Mouse (Mus musculus): Measurements from ENCODE around the gene Kdm2b. TPM values are rescaled to one million over a fixed set of nuclear protein-coding genes. Genes with fewer than 3 reads are reported as not detected.

Gene Kdm2b
- polyA plus RNA-seq, 1 experiment from 2014 or later, result 88.1 TPM

- Histone ChIP-seq H3K27me3 (replicated peaks; ENCODE audit: low read depth, poor library complexity, severe bottlenecking) (no peaks in the 10 kb centered on the region), H3K9me3 (no peaks in the 10 kb centered on the region), H3K4me3 (no peak overlapping the region), H3K4me1 (peaks cover 6% of the 10 kb centered on the region), H3K27ac (replicated peaks) (no peak overlapping the region), H3K36me3 (replicated peaks) (peaks cover 6% of the 10 kb centered on the region)
- WGBS, result 86% methylated on average over 2 of the region's 2 CpGs
- no peak for DNase-seq (ENCODE audit: low spot score)
These were observed 81.6 kb downstream of the Kdm2b start for GRCm38 (mm10) chr5:122908001-122908400.

- WGBS, result 89% methylated on average over 1 of the region's 1 CpGs
- DNase-seq (ENCODE audit: low spot score), result no peak
These were observed 82.4 kb downstream of the Kdm2b start for GRCm38 (mm10) chr5:122907182-122907581.

GRCm38 (mm10) chr5:122903165-122903564 is 86.5 kb downstream of the Kdm2b start:
- H3K4me1 ChIP-seq, result peaks cover 24% of the 10 kb centered on the region
- no peak for DNase-seq (ENCODE audit: low spot score)
- 0 out of 2 replicates have a peak, but pooled peaks cover 4% of the 10 kb centered on the region for H3K27me3 ChIP-seq (replicated peaks; ENCODE audit: low read depth, poor library complexity, severe bottlenecking)
- no peaks in the 10 kb centered on the region for H3K36me3 ChIP-seq (replicated peaks)
- H3K27ac ChIP-seq (replicated peaks), result no peak overlapping the region
- 61% methylated on average over 5 of the region's 5 CpGs for WGBS
- H3K4me3 ChIP-seq, result no peak overlapping the region
- no peaks in the 10 kb centered on the region for H3K9me3 ChIP-seq

More at GRCm38 (mm10) chr5:122907182-122907581, 82.4 kb downstream of the Kdm2b start:
- H3K27me3 ChIP-seq (replicated peaks; ENCODE audit: low read depth, poor library complexity, severe bottlenecking), result no peaks in the 10 kb centered on the region
- peaks cover 6% of the 10 kb centered on the region for H3K4me1 ChIP-seq
- no peaks in the 10 kb centered on the region for H3K36me3 ChIP-seq (replicated peaks)
- no peak overlapping the region for H3K27ac ChIP-seq (replicated peaks)
- no peak overlapping the region for H3K4me3 ChIP-seq
- H3K9me3 ChIP-seq, result no peaks in the 10 kb centered on the region

GRCm38 (mm10) chr5:122902228-122902627 is 87.4 kb downstream of the Kdm2b start:
- 0 out of 2 replicates have a peak, but pooled peaks cover 4% of the 10 kb centered on the region for H3K27me3 ChIP-seq (replicated peaks; ENCODE audit: low read depth, poor library complexity, severe bottlenecking)
- H3K27ac ChIP-seq (replicated peaks), result no peak overlapping the region
- WGBS, result 83% methylated on average over 6 of the region's 6 CpGs
- H3K9me3 ChIP-seq, result no peaks in the 10 kb centered on the region
- H3K36me3 ChIP-seq (replicated peaks), result peaks cover 7% of the 10 kb centered on the region; the same call in 1 of the 2 replicates
- peaks cover 33% of the 10 kb centered on the region for H3K4me1 ChIP-seq
- no peak for DNase-seq (ENCODE audit: low spot score)
- H3K4me3 ChIP-seq, result no peak overlapping the region

DNA sequence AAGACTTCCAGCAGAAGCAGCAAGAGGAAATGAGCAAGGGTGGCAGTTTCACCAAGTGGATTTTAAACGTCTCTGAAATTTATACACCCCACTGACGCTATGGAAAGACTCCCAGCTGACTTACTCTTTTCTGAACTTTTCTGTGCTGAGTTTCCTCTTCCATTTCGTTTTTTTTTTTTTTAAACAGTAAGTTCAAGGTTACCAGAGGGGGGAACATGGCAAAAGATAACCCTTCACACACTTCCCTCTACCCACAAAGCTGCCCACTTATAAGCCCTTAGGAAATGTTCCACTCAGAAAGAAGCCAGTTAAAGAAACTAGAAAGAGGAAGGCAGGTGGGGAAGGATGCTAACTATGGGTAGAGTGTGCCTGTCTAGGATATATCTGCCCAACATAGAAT is 88.0 kb downstream of the Kdm2b start:
- Histone ChIP-seq H3K36me3 (replicated peaks) (peaks cover 7% of the 10 kb centered on the region; the same call in 1 of the 2 replicates), H3K27ac (replicated peaks) (no peak overlapping the region), H3K9me3 (no peaks in the 10 kb centered on the region), H3K4me1 (peaks cover 37% of the 10 kb centered on the region), H3K27me3 (replicated peaks; ENCODE audit: low read depth, poor library complexity, severe bottlenecking) (0 out of 2 replicates have a peak, but pooled peaks cover 4% of the 10 kb centered on the region), H3K4me3 (no peak overlapping the region)
- no peak for DNase-seq (ENCODE audit: low spot score)
- WGBS, result 65% methylated on average over 3 of the region's 3 CpGs

GRCm38 (mm10) chr5:122901179-122901578 is 88.4 kb downstream of the Kdm2b start:
- WGBS, result 56% methylated on average over 11 of the region's 11 CpGs
- DNase-seq (ENCODE audit: low spot score), result no peak
- Histone ChIP-seq H3K27me3 (replicated peaks; ENCODE audit: low read depth, poor library complexity, severe bottlenecking) (0 out of 2 replicates have a peak, but pooled peaks cover 4% of the 10 kb centered on the region), H3K4me3 (peak overlapping the region; percentile 85), H3K36me3 (replicated peaks) (peaks cover 7% of the 10 kb centered on the region; the same call in 1 of the 2 replicates), H3K4me1 (peaks cover 40% of the 10 kb centered on the region), H3K27ac (replicated peaks) (peak overlapping the region; percentile 96; the same call in 1 of the 2 replicates), H3K9me3 (no peaks in the 10 kb centered on the region)

GRCm38 (mm10) chr5:122900558-122901171 is 89.0 kb downstream of the Kdm2b start:
- WGBS, result 4% methylated on average over 33 of the region's 33 CpGs

GRCm38 (mm10) chr5:122899777-122900557 is 89.7 kb downstream of the Kdm2b start:
- peaks cover 40% of the 10 kb centered on the region for H3K4me1 ChIP-seq
- H3K36me3 ChIP-seq (replicated peaks), result peaks cover 7% of the 10 kb centered on the region; the same call in 1 of the 2 replicates
- peak; percentile 97 for DNase-seq (ENCODE audit: low spot score)
- 0 out of 2 replicates have a peak, but pooled peaks cover 4% of the 10 kb centered on the region for H3K27me3 ChIP-seq (replicated peaks; ENCODE audit: low read depth, poor library complexity, severe bottlenecking)
- H3K27ac ChIP-seq (replicated peaks), result peak overlapping the region; percentile 96
- WGBS, result under 1% methylated on average over 120 of the region's 120 CpGs
- no peaks in the 10 kb centered on the region for H3K9me3 ChIP-seq
- peak overlapping the region; percentile 85 for H3K4me3 ChIP-seq

More at GRCm38 (mm10) chr5:122900558-122901171, 89.0 kb downstream of the Kdm2b start:
- peak overlapping the region; percentile 96 for H3K27ac ChIP-seq (replicated peaks)
- H3K36me3 ChIP-seq (replicated peaks), result peaks cover 7% of the 10 kb centered on the region; the same call in 1 of the 2 replicates
- DNase-seq (ENCODE audit: low spot score), result no peak
- peak overlapping the region; percentile 85 for H3K4me3 ChIP-seq
- peaks cover 40% of the 10 kb centered on the region for H3K4me1 ChIP-seq
- 0 out of 2 replicates have a peak, but pooled peaks cover 4% of the 10 kb centered on the region for H3K27me3 ChIP-seq (replicated peaks; ENCODE audit: low read depth, poor library complexity, severe bottlenecking)
- no peaks in the 10 kb centered on the region for H3K9me3 ChIP-seq

GRCm38 (mm10) chr5:122898963-122899776 is 90.5 kb downstream of the Kdm2b start:
- Histone ChIP-seq H3K36me3 (replicated peaks) (peaks cover 7% of the 10 kb centered on the region; the same call in 1 of the 2 replicates), H3K4me1 (peaks cover 44% of the 10 kb centered on the region), H3K27ac (replicated peaks) (peak overlapping the region; percentile 96), H3K27me3 (replicated peaks; ENCODE audit: low read depth, poor library complexity, severe bottlenecking) (0 out of 2 replicates have a peak, but pooled peaks cover 4% of the 10 kb centered on the region), H3K9me3 (no peaks in the 10 kb centered on the region), H3K4me3 (peak overlapping the region; percentile 85)
- DNase-seq (ENCODE audit: low spot score), result peak; percentile 60
- WGBS, result 4% methylated on average over 45 of the region's 45 CpGs

DNA sequence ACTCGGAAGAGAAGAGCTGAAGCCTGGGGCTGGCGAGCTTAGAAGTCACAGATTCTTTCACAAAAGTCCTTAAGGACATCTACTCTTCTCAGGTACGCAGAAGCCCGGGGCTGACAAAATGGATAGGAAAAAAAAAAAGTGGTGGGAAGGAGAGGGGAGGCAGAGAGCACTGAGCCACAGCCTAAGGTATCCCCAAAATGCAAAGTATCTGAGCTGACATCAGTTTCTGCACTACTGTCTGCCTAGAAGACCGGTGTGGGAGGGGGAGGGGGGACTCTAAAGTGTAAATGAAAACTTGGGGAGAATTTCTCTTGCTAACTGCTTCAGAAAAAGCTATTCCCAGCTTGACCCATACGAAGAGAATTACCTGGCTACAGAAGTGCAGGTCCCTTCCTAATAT is 91.5 kb downstream of the Kdm2b start:
- peaks cover 8% of the 10 kb centered on the region for H3K36me3 ChIP-seq (replicated peaks)
- H3K4me1 ChIP-seq, result peaks cover 39% of the 10 kb centered on the region
- no peak for DNase-seq (ENCODE audit: low spot score)
- 0 out of 2 replicates have a peak, but pooled peaks cover 4% of the 10 kb centered on the region for H3K27me3 ChIP-seq (replicated peaks; ENCODE audit: low read depth, poor library complexity, severe bottlenecking)
- peak overlapping the region; percentile 85; the same call in 1 of the 2 replicates for H3K4me3 ChIP-seq
- H3K27ac ChIP-seq (replicated peaks), result no peak overlapping the region
- WGBS, result 81% methylated on average over 6 of the region's 6 CpGs
- H3K9me3 ChIP-seq, result no peaks in the 10 kb centered on the region

- H3K4me3 ChIP-seq, result no peak overlapping the region
- H3K27me3 ChIP-seq (replicated peaks; ENCODE audit: low read depth, poor library complexity, severe bottlenecking), result no peaks in the 10 kb centered on the region
- 79% methylated on average over 4 of the region's 4 CpGs for WGBS
These were observed 94.8 kb downstream of the Kdm2b start for GRCm38 (mm10) chr5:122894821-122895220.

More at GRCm38 (mm10) chr5:122894821-122895220, 94.8 kb downstream of the Kdm2b start:
- peaks cover 32% of the 10 kb centered on the region for H3K4me1 ChIP-seq
- no peaks in the 10 kb centered on the region for H3K9me3 ChIP-seq
- no peak overlapping the region for H3K27ac ChIP-seq (replicated peaks)
- DNase-seq (ENCODE audit: low spot score), result no peak
- peaks cover 32% of the 10 kb centered on the region for H3K36me3 ChIP-seq (replicated peaks)
